Mouse (Mus musculus): ENCODE results near the gene Eng.

DNA sequence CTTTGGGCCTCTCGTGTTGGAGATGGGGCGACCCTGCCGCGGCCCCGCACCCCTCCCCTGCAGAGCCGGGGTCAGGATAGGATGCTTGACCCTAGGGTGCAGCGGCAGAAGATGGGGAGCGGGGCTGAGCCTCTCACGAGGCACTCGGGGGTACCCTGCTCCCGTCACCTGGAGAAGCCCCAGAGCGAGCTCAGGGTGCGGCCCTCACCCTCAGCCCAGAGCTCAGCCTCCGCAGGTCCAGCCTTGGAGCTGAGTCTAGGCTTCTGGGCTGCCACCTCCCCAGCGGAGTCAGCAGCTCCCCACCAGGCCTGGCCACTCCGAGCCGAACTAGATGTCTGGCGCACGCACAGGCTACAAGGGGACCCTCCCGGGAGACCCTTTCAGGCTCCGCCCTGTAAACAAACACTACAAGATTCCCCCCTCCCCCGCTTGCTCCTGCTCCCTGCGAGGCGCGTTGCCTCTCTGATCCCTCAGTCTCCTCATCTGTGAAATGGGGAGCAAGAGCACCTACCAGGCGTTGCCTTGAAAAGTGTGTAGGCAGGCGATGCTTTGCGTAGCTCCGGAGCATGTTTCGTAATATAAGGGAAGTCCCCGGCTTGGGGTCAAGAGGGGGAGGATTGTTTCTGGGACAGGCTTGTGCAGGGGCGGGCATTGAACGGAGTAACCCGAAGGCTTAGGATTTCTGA is 39.0 kb upstream of the Eng start:
- TF ChIP-seq CTCF (conservative IDR thresholded peaks at IDR 0.05; ENCODE audit: insufficient read depth, insufficient read length, low read depth, low read length) = no peak
- TF ChIP-seq POLR2A (IDR thresholded peaks at IDR 0.05; ENCODE audit: low read depth, low read length) = no peak

Measured in kidney, adult 2 months (tissue).